8 mouse cellular contexts compared by ENCODE assay signal in genomic region chr3:88214197-88214938, GRCm38 (mm10). TPM values are rescaled to one million over a fixed set of nuclear protein-coding genes. Genes with fewer than 3 reads are reported as not detected.
DNase-seq lines count a peak whose midpoint lies in the region; ATAC-seq lines count a peak whose summit lies in the region.

No protein-coding gene starts in this region.

- peaks cover 97% of the 10 kb centered on the region for H3K27me3 ChIP-seq in liver, embryonic 11.5 days (replicated peaks; ENCODE audit: control insufficient read depth, insufficient read depth, low read length)
- peaks cover 92% of the 10 kb centered on the region for H3K27me3 ChIP-seq in hindbrain, embryonic 12.5 days
- H3K27me3 ChIP-seq in midbrain, embryonic 10.5 days (ENCODE audit: low read depth, poor library complexity, severe bottlenecking): peaks cover 100% of the 10 kb centered on the region

- H3K27ac ChIP-seq in liver, embryonic 11.5 days (ENCODE audit: low read depth, low read length): no peak overlapping the region
- peak overlapping the region; percentile 97 for H3K27ac ChIP-seq in hindbrain, embryonic 12.5 days
- peak overlapping the region; percentile 59 for H3K27ac ChIP-seq in midbrain, embryonic 10.5 days (replicated peaks)

- ATAC-seq in liver, embryonic 11.5 days (replicated peaks; ENCODE audit: low FRiP score): no peak
- peak; percentile 90 for ATAC-seq in hindbrain, embryonic 12.5 days (ENCODE audit: low FRiP score)
- ATAC-seq in inflammation-experienced regulatory T-cells, adult 6 months: no peak
- no peak for ATAC-seq in activated CD4-positive, CD25-positive, alpha-beta regulatory T cell, adult 4 months

- no peaks in the 10 kb centered on the region for H3K36me3 ChIP-seq in liver, embryonic 11.5 days (ENCODE audit: control insufficient read depth, insufficient read depth, low read length)
- peaks cover 16% of the 10 kb centered on the region for H3K36me3 ChIP-seq in hindbrain, embryonic 12.5 days
- 0 out of 2 replicates have a peak, but pooled peaks cover 3% of the 10 kb centered on the region for H3K36me3 ChIP-seq in midbrain, embryonic 10.5 days

- H3K4me2 ChIP-seq in liver, embryonic 11.5 days: peak overlapping the region; percentile 54; the same call in 1 of the 2 replicates
- peak overlapping the region; percentile 64 for H3K4me2 ChIP-seq in hindbrain, embryonic 12.5 days (replicated peaks)

- DNase-seq in liver, embryonic 11.5 days (ENCODE audit: low spot score): no peak
- no peak for DNase-seq in liver
- DNase-seq in cerebellum, adult 9-11 months: peak; percentile 88
- DNase-seq in midbrain, embryonic 10.5 days (ENCODE audit: low spot score): peak; percentile 51
- no peak for DNase-seq in yolk sac, embryonic 10.5 days (ENCODE audit: low spot score)

- no peaks in the 10 kb centered on the region for H3K9me3 ChIP-seq in liver, embryonic 11.5 days (ENCODE audit: control insufficient read depth, low read length)
- no peaks in the 10 kb centered on the region for H3K9me3 ChIP-seq in hindbrain, embryonic 12.5 days (replicated peaks)
- no peaks in the 10 kb centered on the region for H3K9me3 ChIP-seq in midbrain, embryonic 10.5 days (replicated peaks)

- H3K4me3 ChIP-seq in liver, embryonic 11.5 days (ENCODE audit: low read depth, low read length): 0 out of 2 replicates have a peak overlapping the region, but pooled peaks have one; percentile 8
- H3K4me3 ChIP-seq in hindbrain, embryonic 12.5 days: peak overlapping the region; percentile 63
- peak overlapping the region; percentile 47 for H3K4me3 ChIP-seq in midbrain, embryonic 10.5 days

- H3K4me1 ChIP-seq in liver, embryonic 11.5 days (replicated peaks; ENCODE audit: control insufficient read depth, insufficient read depth, low read length): peaks cover 5% of the 10 kb centered on the region; the same call in 1 of the 2 replicates
- peaks cover 37% of the 10 kb centered on the region for H3K4me1 ChIP-seq in hindbrain, embryonic 12.5 days
- peaks cover 39% of the 10 kb centered on the region for H3K4me1 ChIP-seq in midbrain, embryonic 10.5 days

- H3K9ac ChIP-seq in liver, embryonic 11.5 days (ENCODE audit: low read depth, low read length): no peak overlapping the region
- peak overlapping the region; percentile 93 for H3K9ac ChIP-seq in hindbrain, embryonic 12.5 days

- WGBS in liver, embryonic 11.5 days: 2% methylated on average over 42 of the region's 42 CpGs
- 1% methylated on average over 42 of the region's 42 CpGs for WGBS in hindbrain, embryonic 12.5 days
- WGBS in midbrain, embryonic 10.5 days: 1% methylated on average over 42 of the region's 42 CpGs

RNA-seq across cellular contexts. Expression of gene Rhbg, which starts 40.1 kb away (rescaled TPM):
- 16.3 and 19.5 TPM in 2 replicates for polyA plus RNA-seq in liver, embryonic 11.5 days (2014; fragmentation: Nextera tagmentation; extraction: Ambion mirVana)
- polyA plus RNA-seq in hindbrain, embryonic 12.5 days (2016; fragmentation: Nextera tagmentation; extraction: Ambion mirVana): 0.23 and 0.25 TPM in 2 replicates
- not detected in 2 replicates for polyA plus RNA-seq in midbrain, embryonic 10.5 days (2016; fragmentation: Nextera tagmentation; extraction: Ambion mirVana)
- polyA plus RNA-seq in inflammation-experienced regulatory T-cells, adult 6 months (2017; shearing (Covaris generic)): not detected
- not detected for polyA plus RNA-seq in activated CD4-positive, CD25-positive, alpha-beta regulatory T cell, adult 4 months (2017; shearing (Covaris generic))

Comparison
In these comparisons a context has a peak if more than half of its experiments do, and no peak if none do; other contexts are left out.
1. DNase-seq: peak in cerebellum, adult 9-11 months (single experiment) and midbrain, embryonic 10.5 days (single experiment); none in liver, embryonic 11.5 days (single experiment), liver (single experiment) and yolk sac, embryonic 10.5 days (single experiment).
2. H3K4me3 ChIP-seq: peak in every context shown above with its lines; median percentile 63 in hindbrain, embryonic 12.5 days; 47 in midbrain, embryonic 10.5 days; 8 in liver, embryonic 11.5 days.
3. RNA of gene Rhbg, which starts 40.1 kb away (polyA plus RNA-seq): 16.3 to 19.5 TPM in liver, embryonic 11.5 days; 0.23 to 0.25 TPM in hindbrain, embryonic 12.5 days, not detected in midbrain, embryonic 10.5 days, not detected in inflammation-experienced regulatory T-cells, adult 6 months and not detected in activated CD4-positive, CD25-positive, alpha-beta regulatory T cell, adult 4 months; every median in the first group is over 10 times any median in the second.